Mouse (Mus musculus): ENCODE data around the gene Btrc.

GRCm38 (mm10) chr19:45474686-45475085, 111.2 kb downstream of the Btrc start:
- no peak for TF ChIP-seq CTCF (IDR thresholded peaks at IDR 0.05; ENCODE audit: low read depth, low read length)
- TF ChIP-seq GATA2 (IDR thresholded peaks at IDR 0.05; ENCODE audit: borderline replicate concordance, low read depth, low read length): no peak
- no peak for TF ChIP-seq GATA1 (IDR thresholded peaks at IDR 0.05; ENCODE audit: borderline replicate concordance, low read length)

All from G1E (cell line).